Mouse (Mus musculus): Measurements from ENCODE around the gene Col26a1.
A peak's percentile ranks its signal among the peaks of the same experiment; 100 is the strongest.

Gene Col26a1

DNA sequence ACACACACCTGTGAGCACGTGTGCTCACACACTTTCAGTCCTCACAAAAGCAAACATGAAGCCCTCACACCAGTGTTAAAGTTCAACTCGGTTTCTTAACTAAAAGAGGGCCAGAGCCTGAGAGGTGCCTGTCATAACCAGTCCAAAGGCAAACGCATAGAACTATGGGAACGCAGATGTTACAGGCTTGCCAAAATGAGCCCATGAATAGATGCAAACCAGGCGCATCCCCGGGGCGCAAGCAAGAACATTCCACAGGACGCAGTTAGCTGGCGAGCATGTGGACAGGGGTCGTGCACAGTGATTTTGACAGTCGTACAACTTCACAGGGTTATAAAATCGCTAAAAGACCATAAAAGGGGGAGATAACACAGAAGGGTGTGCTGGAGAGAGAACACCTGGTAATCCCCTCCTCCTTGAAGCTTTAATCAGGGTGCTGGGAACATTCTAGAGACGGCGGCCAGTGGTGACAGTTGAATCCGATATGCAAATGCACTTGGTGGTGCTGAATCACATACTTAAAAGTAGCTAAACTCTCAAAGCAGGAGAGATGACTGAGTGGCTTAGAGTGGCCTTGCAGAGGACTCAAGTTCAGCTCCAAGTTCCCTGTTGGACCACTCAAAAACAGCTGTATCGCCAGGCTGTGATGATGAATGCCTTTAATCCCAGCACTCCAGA is 76.5 kb downstream of the Col26a1 start:
- DNase-seq (ENCODE audit: low spot score): peak; percentile 19

DNA sequence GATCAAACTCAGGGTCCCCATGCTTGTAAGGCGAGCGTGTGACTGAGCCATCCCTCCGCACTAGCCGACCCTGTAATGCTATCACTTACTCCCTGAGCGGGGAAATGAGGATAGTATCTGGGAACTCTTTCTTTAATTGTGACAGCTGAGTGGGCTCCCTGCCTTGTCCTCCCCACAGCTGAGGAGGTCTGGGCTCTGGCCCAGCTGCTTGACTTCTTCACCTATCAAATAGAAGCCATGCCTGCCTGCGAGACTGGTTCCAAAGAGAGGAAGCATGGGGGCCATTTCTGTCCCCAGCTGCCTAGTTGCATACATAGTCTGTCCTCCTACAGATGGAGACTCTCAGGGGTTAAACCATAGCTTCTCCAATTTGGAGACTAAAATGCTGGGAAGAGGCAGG is 78.0 kb downstream of the Col26a1 start:
- no peak for DNase-seq (ENCODE audit: low spot score)

DNA sequence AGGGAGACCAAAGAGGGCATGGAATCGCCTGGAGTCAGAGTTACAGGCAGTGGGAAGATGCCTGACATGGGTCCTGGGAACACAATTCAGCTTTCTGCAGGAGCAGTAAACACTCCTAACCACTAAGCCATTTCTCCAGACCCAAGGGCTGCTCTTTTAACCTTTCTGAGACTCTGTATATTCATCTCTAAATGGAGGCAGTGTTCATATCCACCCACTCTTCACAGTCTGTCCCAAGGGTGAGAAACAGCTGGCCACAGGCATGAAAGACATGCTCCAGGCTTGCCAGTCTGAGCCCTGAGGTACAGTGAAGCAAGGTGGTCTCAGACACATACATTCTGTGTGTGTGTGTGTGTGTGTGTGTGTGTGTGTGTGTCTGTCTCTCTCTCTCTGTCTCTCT is 78.8 kb downstream of the Col26a1 start:
- DNase-seq (ENCODE audit: low spot score): peak; percentile 9

DNA sequence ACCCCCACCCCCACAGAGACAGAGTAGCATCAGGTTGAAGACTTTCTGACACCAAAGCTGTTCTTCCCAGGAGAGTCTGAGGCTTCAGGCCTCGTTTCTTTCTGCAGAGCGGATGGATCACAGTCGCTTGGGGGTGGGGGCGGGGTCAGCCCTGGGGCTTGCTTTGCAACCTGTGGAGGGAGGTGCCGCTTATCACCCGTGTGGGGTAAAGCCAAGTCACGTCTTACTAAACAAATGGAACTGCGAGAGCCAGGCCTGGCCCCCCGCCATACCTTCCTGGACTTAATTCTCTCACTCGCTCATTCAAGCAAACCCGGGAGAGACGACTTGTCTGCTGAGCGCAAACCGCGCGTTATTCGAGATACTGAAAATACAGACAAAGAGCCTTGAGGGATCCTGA is 80.3 kb downstream of the Col26a1 start:
- peak; percentile 22 for DNase-seq (ENCODE audit: low spot score)

- peak; percentile 45 for DNase-seq (ENCODE audit: low spot score)
Observed at GRCm38 (mm10) chr5:136796917-136797316, 86.1 kb downstream of the Col26a1 start.

GRCm38 (mm10) chr5:136793807-136794206 is 89.2 kb downstream of the Col26a1 start:
- DNase-seq (ENCODE audit: low spot score): no peak

GRCm38 (mm10) chr5:136792541-136792940 is 90.5 kb downstream of the Col26a1 start:
- DNase-seq (ENCODE audit: low spot score): no peak

DNA sequence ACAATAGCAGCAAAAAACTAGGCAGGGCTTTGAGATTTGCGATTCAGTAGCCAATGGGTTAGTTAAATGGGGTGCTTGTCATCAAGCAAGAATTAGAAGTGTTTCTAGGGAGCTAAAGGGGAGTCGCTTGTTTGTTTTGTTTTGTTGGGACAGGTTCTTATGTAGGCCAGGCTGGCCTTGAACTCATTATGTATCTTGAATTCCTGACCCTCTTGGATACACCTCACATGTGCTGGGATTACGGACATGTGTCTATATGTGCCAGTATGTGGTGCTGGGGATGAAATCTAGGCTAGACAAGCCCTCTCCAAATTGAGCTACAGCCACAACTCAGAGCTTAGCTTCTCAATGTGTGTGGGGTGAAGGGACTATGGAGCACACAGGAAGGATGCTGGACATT is 91.8 kb downstream of the Col26a1 start:
- no peak for DNase-seq (ENCODE audit: low spot score)

GRCm38 (mm10) chr5:136790570-136791196 is 92.3 kb downstream of the Col26a1 start:
- peak; percentile 73 for DNase-seq (ENCODE audit: low spot score)

GRCm38 (mm10) chr5:136784531-136784930 is 98.5 kb downstream of the Col26a1 start:
- DNase-seq (ENCODE audit: low spot score): no peak

DNA sequence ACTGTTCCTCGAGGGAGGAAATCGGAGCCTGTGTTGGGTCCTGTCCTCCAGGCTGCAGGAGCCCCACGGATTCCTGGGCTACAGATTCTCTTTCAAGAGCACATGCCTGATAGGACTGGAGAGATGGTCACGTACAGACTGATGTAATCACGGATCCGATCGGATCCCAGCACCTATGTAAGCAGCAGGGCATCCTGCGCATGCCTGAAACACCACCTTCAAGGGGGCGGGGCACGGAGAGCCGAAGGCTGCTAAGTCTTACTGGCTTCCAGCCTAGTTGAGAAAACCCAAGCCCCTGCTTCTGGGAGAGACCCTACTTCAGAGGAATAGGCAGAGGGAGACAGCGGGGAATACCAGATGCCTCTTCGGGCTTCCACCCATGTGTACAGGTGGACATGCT is 100.4 kb downstream of the Col26a1 start:
- DNase-seq (ENCODE audit: low spot score): no peak

DNA sequence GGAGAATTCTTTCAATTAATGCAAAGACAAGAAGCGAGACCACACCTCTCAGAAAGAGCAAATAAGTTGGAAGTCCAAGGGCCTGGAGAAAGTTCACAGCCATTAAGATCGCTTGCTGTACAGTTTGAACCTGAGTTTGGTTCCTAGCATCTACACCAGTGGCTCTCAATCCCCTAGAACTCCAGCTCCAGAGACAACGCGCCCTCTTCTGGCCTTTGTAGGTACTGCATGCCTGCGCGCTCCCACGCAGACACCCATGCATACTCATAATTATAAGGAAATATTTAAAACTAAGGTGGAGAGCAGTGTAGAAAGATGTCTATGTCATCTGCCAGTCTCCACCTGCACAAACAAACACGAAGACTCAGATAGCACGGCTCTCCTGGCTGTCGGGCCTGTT is 102.5 kb downstream of the Col26a1 start:
- no peak for DNase-seq (ENCODE audit: low spot score)

DNA sequence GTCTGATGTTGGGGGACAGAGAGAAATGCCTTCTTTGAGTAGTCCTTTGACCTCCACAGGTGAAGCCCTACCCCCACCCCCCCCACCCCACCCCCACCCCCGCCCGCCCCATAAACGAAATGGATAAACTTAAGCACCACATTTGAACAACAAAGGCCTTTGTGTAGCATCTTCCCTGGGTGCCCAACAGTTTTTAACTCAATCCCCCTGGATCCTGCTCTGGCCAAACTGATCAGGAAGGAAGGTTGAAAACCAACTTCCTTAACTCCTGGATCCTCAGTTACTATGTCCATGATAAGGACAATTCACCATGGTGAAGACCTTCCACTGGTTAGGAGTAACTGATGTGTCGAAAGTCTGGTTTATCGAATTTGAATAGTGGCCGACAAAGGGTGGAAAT is 103.1 kb downstream of the Col26a1 start:
- DNase-seq (ENCODE audit: low spot score): no peak

DNA sequence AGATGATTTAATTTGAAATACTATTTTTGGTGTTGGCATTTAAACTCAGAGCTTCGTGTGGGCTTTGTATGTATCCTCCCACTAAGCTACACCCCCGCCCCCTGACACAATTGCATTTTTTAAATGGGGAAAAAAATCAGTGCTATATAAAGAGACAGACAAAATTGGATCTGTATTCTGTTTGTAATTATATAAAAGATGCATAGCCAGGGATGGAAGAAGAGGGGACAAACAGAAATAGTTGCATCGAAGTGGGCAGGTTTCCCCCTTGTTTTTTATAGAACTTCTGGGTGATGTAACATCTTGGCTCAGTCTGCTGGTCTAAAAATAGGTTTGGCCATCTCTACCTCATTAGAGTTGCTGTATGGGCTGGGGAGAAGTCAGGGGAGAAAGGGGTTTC is 107.5 kb downstream of the Col26a1 start:
- no peak for DNase-seq (ENCODE audit: low spot score)

DNA sequence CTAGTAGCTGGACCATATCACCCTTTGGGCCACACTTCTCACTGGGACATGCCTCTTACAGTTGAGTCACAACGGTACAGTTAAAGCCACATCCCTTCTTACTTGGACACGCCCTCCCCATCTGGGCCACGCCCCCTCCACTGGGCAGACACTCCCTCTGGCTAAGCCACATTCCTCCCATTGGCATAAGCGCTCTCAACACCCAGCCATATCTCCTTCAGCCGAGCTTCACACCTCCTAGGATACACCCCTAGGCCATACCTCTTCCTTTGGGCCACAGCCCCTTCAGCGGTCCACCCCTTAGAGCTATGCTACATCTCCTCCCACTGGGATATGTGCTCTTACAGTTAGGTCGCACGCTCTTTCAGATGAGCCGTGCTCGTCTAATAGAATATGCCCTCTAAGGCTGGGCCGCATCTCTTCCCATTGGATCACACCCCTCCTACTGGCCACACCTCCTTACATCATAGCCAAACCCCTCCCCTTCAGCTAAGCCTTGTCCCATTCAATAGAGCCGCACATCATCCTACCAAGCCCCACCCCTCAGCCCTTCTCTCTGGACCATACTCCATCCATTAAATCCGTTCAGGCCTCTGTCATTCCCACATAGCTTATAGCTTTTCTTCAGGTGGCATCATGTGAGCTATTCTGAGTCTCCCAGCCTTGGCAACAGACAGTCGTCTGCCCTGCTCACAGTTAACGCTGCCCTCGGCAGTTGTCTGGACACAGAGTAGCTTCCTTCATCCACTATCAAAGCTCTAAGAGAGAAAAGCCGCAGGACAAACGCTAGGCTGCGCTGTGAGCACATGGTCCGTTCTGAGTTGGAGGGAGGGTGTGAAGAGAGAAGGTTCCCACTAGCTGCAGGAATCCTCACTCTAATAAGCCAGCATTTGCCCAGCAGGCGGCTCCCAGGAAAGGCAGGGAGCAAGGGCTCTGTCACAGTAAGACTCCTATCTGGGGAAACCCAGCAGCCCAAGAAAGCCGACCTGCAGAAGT is 109.7 kb downstream of the Col26a1 start:
- no peak for DNase-seq (ENCODE audit: low spot score)

DNA sequence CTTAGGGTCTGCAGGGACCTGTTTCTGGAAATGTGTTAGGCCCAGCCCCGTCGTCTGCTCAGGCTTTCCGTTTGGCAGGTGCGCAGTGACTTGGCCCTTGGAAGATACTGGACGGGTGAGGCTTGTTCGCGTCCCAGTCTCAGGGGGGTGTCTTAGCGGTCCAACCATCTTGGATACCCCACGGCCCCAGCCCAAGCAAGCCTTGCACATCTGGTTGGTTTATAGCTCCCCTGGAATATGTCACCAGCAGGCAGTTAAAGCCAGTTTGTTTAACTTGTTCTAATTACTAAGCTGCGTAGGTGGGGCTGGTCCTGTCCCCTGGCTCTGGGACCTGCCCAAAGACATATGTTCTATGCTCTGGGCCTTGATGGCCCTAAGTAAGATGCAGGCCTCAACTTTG is 111.9 kb downstream of the Col26a1 start:
- DNase-seq (ENCODE audit: low spot score): no peak

DNA sequence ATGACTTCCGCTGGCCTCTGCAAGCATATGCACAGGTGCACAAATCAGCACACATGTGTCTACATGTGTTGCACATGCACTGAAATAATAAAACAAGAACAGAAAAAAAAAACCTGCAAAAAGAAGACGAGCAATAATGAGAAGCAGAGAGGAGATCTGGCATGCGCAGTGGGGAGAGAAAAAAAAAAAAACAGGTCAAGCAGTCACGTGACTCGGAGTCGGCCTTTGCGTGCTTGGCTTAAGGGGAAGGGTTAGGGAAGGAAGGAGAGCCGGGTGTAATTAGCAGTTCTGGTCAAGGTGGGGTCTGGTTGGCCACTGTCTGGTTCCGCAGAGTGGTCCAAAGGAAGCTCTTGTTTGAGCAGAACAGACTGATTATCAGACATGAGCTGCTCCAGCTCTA is 115.7 kb downstream of the Col26a1 start:
- no peak for DNase-seq (ENCODE audit: low spot score)

- DNase-seq (ENCODE audit: low spot score): no peak
Observed at GRCm38 (mm10) chr5:136764157-136764669, 118.8 kb downstream of the Col26a1 start.

DNA sequence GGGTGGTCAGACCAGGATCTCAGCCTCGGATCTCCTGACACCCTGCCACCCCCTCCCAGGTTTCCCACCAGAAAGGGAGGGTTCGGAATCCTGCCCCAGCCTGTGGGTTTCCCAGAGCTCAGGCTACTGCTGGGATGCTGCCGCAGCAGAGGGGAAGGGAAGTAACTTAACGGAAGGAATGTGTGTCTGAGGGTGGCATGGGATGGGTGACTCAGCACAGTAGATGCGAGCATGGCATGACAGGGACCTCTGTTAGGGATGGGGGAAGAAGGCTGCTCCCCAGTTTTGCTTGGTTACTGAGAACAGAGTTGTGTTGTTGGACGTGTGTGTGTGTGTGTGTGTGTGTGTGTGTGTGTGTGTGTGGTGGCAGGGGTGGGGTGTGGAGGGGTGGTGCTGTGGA is 122.7 kb downstream of the Col26a1 start:
- no peak for DNase-seq (ENCODE audit: low spot score)

- no peak for DNase-seq (ENCODE audit: low spot score)
Observed at GRCm38 (mm10) chr5:136759781-136760180, 123.2 kb downstream of the Col26a1 start.

DNA sequence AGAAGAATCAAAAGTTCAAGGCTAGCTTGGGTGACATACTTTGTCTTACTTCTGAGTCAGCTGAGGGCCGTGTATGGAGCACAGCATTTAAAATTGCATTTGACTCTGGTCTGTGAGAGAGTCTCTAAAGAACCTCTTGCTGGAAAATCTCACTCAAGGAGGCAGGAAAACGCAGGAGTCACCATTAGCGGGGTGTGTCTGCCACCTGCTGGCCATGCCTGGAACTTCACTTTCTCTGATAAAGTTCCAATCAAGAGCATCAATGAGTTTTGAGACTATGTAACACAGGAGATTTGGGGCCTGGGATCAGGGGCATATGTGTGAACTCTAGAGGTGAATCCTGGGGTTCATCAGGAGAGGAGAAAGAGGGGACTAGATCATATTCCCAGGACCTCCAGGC is 127.3 kb downstream of the Col26a1 start:
- DNase-seq (ENCODE audit: low spot score): no peak

DNA sequence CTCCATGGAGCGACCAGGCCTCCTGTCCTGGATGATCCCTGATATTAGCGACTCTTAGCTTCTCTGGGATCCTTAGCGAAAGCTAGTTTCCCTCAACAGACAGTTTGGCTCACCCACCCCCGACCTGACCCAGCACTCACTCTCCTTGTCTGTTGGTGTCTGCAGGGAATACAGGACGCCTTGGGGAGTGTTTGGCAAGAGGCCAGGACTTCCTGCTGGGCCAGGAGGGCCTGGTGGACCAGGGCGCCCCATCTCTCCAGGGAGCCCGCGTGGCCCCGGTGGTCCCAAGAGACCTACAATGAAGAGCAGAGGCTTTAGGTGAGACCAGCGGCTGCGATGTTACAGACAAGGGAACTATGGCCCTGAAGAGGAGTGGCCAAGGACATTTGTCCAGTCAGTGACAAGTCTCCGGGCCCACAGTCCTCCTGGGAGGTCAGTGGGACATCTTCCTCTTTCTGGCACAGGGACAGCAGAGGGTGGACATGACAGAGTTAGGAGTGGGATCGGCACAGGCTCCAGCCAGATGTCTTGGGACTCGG is 128.9 kb downstream of the Col26a1 start:
- DNase-seq (ENCODE audit: low spot score): no peak
